Mouse (Mus musculus): ENCODE measurements around the gene Rergl.

Gene Rergl

DNA sequence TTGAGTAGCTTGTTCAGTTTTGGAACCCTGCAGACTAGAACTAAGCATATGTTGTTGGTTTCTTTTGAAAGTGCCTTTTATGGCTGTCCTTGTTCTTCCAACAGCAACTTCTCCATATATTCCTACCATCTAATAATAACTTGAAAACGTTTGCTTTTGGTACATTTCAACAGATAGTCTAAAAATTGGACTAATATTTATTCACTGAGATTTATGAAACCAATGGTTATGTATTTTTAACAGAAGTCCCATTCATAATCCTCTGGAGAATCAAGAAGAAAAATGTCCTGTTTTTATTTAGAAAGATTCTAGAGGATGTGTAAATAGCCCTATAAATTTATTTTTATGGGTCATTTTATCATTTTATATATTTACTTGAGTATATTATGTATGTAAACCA lies at the start of gene Rergl:
Rergl (minus strand) TSS at position 101 of the 400 bp plus-strand sequence.
- DNase-seq = no peak

DNA sequence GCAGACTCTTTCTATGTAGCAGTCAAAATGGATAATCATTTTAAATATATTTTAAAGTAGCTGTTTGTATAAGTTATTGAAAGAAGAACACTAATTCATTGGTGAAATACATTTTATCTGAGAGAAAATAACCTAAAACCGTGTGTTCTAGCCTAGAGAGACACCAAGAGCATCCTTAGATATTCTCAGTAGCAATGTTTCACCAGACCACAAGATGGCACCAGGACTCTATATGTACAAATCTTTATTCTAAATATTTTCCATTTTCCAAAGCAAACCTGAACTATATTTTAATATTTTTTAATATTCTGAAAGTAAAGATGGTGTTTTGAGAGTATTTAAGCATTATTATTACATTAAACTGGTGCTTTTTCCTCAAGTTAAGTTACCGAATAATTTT lies 36.7 kb upstream of the Rergl start:
- peak; percentile 7 for DNase-seq

DNA sequence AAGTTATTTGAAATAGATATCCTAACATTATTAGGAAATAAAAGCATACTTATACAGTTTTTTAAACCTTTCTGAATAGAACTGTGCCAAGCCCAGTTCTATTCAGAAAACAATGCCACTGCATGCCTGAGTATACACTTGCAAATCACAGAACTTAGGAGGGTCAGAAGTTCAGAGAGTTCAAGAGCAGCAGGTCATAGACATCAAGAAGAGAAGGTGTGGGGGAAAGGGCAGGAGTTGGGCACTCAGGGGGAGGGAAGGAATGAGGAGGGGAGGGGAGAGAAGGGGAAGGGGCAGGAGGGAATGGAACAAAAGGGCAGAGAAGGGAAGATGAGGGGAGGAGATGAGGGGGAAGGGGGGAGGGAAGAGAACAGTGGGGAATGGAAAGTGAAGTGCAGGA lies 23.6 kb upstream of the Rergl start:
- DNase-seq = peak; percentile 7

DNA sequence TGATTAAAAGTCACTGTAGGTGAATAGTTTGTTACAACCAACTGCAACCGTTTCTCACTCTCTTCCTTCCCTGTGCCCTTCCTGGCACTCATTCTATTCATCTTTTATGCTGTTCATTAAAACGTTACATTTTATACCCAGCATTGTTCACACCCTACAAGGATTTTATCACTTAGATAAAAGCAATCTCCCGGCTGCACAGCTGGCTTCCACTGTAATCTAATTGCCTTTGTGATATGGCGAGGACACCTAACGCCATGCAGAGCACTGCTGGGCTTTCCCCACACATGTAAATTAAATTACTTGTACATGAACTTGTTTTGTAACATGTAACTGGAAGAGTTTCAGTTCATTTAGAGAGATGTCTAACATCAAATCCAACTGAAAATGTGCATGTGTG lies 22.5 kb upstream of the Rergl start:
- no peak for DNase-seq

DNA sequence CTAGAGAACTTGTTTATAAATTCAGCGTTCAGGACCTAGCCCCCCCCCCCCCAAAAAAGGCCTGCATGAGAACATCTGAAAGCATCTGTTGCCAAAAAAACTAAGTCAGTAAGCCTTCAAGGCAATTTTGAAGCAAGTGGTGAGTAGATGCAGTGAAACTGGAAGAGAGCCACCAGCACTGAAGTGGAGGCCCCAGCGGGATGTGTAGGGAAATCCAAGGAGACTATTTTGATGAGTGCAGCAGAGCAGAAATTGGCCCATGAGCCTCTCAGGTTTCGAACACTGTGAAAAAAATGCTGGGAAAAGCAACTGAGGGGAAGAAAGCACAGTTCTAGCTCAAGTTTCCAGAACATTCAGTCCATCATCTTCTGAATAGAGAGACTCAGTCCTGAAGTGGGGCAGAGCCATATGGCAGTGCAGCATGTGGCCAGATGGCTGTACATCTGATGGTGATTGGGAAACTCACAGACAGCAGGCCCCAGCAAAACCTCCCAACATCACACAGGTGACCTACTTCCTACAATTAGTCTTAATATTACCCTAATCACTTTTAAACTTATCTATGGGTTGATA lies 13.2 kb upstream of the Rergl start:
- DNase-seq = peak; percentile 69

DNA sequence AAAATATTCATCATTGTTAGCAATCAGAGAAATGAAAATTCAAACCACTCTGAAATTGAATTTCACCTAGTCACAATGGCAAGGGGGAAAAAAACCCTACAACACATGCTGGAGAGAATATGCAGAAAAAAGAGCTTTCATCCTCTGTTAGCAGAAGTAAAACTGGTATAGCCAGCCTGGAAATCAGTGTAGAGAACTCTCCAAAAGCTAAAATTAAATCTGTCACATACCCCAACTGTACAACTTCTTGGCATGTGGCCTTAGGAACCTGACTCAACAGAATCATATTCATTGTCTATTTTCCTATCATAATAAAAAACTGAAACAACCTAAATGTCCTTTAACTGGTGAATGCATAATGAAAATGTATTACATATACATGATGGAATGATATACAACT lies 22.0 kb downstream of the Rergl start:
- no peak for DNase-seq

DNA sequence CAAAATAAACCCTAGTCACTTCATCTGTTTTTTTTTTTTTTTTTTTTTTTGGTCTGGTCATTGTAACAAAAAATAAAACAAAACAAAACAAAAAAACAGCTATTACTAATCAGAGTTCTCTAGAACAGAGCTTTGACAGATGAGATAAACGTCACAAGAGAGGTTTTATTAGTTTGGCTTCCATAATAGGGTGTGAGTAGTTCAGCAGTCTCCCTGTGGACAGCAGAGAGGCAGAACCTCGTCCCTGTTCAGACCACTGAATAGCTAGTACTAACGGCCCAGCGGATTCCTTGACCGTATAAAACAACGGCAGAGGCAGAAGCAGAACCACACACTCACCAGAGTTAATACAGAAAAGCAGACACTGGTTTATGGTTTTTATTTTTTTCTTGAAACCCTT lies 36.8 kb downstream of the Rergl start:
- DNase-seq = no peak

DNA sequence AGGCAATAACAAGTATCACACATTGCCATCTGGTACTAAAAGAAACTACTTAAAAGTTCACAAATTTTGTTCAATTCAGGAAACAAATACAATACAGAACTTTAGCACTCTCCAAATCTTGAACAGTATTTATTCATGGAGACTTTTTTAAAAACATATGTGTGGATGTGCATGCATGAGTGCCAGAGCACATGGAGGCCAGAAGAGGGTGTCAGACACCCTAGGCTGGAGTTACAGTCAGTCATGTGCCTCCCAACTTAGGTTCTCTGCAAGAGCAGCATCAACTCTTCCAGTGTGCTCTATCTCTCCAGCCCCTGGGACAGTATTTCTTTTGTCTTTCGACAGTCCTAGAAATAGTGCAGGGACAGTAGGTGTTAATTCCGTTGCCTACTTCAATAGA lies 37.5 kb downstream of the Rergl start:
- DNase-seq = no peak

DNA sequence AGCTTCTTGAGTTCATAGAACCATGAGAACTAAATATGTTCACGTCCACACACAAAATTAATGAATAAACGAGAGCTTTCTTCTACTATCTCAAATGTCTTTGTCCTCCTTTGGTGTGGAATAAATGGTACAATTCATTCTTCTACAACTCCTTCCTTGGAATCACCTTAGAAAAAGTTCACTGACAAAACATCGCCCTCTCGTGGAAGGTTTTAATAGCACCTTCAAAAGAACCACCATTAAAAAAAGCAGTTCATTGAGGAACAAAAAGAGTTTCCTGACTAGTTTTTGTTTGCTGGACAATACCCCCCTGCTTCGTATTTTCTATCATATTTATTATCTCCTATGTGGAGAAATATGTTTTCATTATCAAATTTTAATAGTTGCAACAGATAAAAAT lies 40.7 kb downstream of the Rergl start:
- DNase-seq = peak; percentile 56

DNA sequence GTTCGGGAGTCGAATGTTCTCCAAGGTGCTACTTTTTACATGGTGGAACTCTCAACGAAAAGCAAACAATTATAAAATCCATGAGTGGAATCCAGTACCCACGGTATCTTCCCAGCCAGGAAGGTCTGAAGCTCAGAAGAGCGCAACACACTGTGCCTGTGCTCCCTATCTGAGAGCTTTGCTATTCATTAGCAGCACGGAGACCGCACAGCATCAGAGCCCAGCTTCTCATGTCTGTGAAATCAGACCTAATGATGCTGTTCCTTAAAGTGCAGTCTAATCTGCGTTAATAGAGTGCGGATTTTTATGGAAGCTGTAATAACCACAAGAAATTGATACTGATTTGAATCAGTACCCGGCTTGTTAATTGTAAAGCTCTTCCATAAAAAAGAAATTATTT lies 41.3 kb downstream of the Rergl start:
- DNase-seq = peak; percentile 2

DNA sequence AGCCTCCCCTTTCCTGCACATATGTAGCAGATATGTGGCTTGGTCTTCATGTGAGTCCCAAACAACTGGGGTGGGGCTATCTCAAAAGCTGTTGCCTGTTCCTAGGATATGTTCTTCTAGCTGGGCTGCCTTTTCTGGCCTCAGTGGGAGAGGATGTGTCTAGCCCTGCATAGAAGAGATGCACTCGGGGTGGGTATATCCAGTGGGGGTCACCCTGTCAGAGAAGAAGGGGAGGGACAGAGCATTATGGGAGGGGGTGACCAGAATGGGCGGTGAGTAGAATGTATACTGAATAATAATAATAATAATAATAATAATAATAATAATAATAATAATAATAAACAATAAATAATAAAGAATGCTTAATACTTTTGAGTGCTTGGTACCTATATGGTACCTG lies 57.8 kb downstream of the Rergl start:
- no peak for DNase-seq
